Mouse (Mus musculus): ENCODE measurements around the gene Gm49336. TPM values are rescaled to one million over a fixed set of nuclear protein-coding genes. Genes with fewer than 3 reads are reported as not detected.
A peak's percentile ranks its signal among the peaks of the same experiment; 100 is the strongest.

The Gm49336 gene
- polyA plus RNA-seq, 1 experiment: 1.3 TPM

- H3K9me3 ChIP-seq: no peaks in the 10 kb centered on the region
- peaks cover 63% of the 10 kb centered on the region for H3K27me3 ChIP-seq (replicated peaks)
- peaks cover 16% of the 10 kb centered on the region for H3K4me1 ChIP-seq
- H3K4me3 ChIP-seq (replicated peaks): no peak overlapping the region
- no peaks in the 10 kb centered on the region for H3K36me3 ChIP-seq (replicated peaks; ENCODE audit: low read length)
- no peak for TF ChIP-seq FLI1 (IDR thresholded peaks at IDR 0.05; ENCODE audit: low read length)
- no peak for TF ChIP-seq GATA1 (IDR thresholded peaks at IDR 0.05; ENCODE audit: borderline replicate concordance, low read length)
These were observed 78.8 kb downstream of the Gm49336 start for GRCm38 (mm10) chr14:60172286-60173055.

GRCm38 (mm10) chr14:60170845-60171610 lies 80.3 kb downstream of the Gm49336 start:
- TF ChIP-seq FLI1 (IDR thresholded peaks at IDR 0.05; ENCODE audit: low read length) (no peak), GATA1 (IDR thresholded peaks at IDR 0.05; ENCODE audit: borderline replicate concordance, low read length) (no peak)
- Histone ChIP-seq H3K4me1 (peaks cover 4% of the 10 kb centered on the region; the same call in 1 of the 2 replicates), H3K36me3 (replicated peaks; ENCODE audit: low read length) (no peaks in the 10 kb centered on the region), H3K9me3 (no peaks in the 10 kb centered on the region), H3K27me3 (replicated peaks) (peaks cover 48% of the 10 kb centered on the region), H3K4me3 (replicated peaks) (no peak overlapping the region)

GRCm38 (mm10) chr14:60163367-60163766 lies 87.9 kb downstream of the Gm49336 start:
- Histone ChIP-seq H3K4me3 (replicated peaks) (peak overlapping the region; percentile 26), H3K27me3 (replicated peaks) (peaks cover 8% of the 10 kb centered on the region), H3K4me1 (no peaks in the 10 kb centered on the region), H3K9me3 (no peaks in the 10 kb centered on the region), H3K36me3 (replicated peaks; ENCODE audit: low read length) (no peaks in the 10 kb centered on the region)
- no peak for TF ChIP-seq GATA1 (IDR thresholded peaks at IDR 0.05; ENCODE audit: borderline replicate concordance, low read length)
- TF ChIP-seq FLI1 (IDR thresholded peaks at IDR 0.05; ENCODE audit: low read length): no peak

Other genes starting within 250 kb of the Gm49336 start
- 0.02 TPM in 1 of 2 replicates, not detected in the other for gene Atp8a2, start 54.3 kb downstream of the Gm49336 start, polyA plus RNA-seq (2012; ENCODE audit: insufficient read depth, low replicate concordance)
- not detected in 2 replicates for gene Nupl1, start 76 bp downstream of the Gm49336 start, polyA plus RNA-seq (2012; ENCODE audit: insufficient read depth, low replicate concordance)
- gene Mtmr6, start 13.7 kb upstream of the Gm49336 start, polyA plus RNA-seq (2012; ENCODE audit: insufficient read depth, low replicate concordance): 0.87 and 3.3 TPM in 2 replicates
- gene Amer2, start 121.8 kb upstream of the Gm49336 start, polyA plus RNA-seq (2012; ENCODE audit: insufficient read depth, low replicate concordance): not detected in 2 replicates